Mouse (Mus musculus) spleen, adult 2 months (tissue): Measurements from ENCODE around the gene Hdgf. TPM values are rescaled to one million over a fixed set of nuclear protein-coding genes. Genes with fewer than 3 reads are reported as not detected.

Source experiments
- DNase-seq, 2 experiments: peaks; one replicate each; pipeline versions ENCODE4 v3.0.0 to v3.0.0-alpha.2; 2012 to 2021; ENCODE audit warnings: low spot score in 2 of 2, low read depth in 1 of 2
- H3K27ac ChIP-seq: fragments of 200-500 bp; 2 replicates; pipeline ENCODE4 v1.5.1; 2012; ENCODE audit warnings: low read length, inconsistent platforms; ENCODE audit not compliant: insufficient read depth
- H3K27me3 ChIP-seq: fragments of 200-500 bp; 2 replicates; pipeline ENCODE4 v1.6.1; 2012; ENCODE audit warnings: mild to moderate bottlenecking, moderate library complexity, low read length, inconsistent platforms; ENCODE audit not compliant: control insufficient read depth, insufficient read depth
- H3K36me3 ChIP-seq: fragments of 200-500 bp; 2 replicates; pipeline ENCODE4 v1.6.1; 2012; ENCODE audit warnings: mild to moderate bottlenecking, low read length, inconsistent platforms; ENCODE audit not compliant: control insufficient read depth, insufficient read depth
- H3K4me1 ChIP-seq: fragments of 200-500 bp; 2 replicates; pipeline ENCODE4 v1.6.1; 2011; ENCODE audit warnings: inconsistent platforms; ENCODE audit not compliant: control insufficient read depth, insufficient read depth, insufficient read length
- H3K4me3 ChIP-seq: fragments of 200-500 bp; 2 replicates; pipeline ENCODE4 v1.5.1; 2011; ENCODE audit warnings: mild to moderate bottlenecking, inconsistent platforms; ENCODE audit not compliant: insufficient read depth, insufficient read length; ENCODE audit errors: extremely low read depth
- CTCF ChIP-seq: fragments of 200-500 bp; IDR thresholded peaks from 2 replicates; pipeline ENCODE4 v1.5.1; 2011; ENCODE audit warnings: mild to moderate bottlenecking, inconsistent platforms; ENCODE audit not compliant: insufficient read depth, insufficient read length, insufficient replicate concordance; ENCODE audit errors: extremely low read depth
- POLR2A ChIP-seq: fragments of 200-500 bp; IDR thresholded peaks from 2 replicates; pipeline ENCODE4 v1.6.1; 2011; ENCODE audit warnings: low read depth, low read length, inconsistent platforms
- WGBS: fragments of 180-500 bp; shearing (Covaris S2); methylation state at CpG from one replicate; pipeline ENCODE4 v1.1.7; 2018; 5-methylcytosine and 5-hydroxymethylcytosine counted together
- polyA plus RNA-seq: library from polyadenylated mRNA; depleted of rRNA; stranded (reverse); fragments of >200 nt; gene quantifications from 2 replicates; pipeline ENCODE4 v1.2.3, GENCODE M21; 2012

The Hdgf gene
- polyA plus RNA-seq, 1 experiment, result 43.6 TPM

GRCm38 (mm10) chr3:87949266-87949954 lies 43.3 kb downstream of the Hdgf start:
- Histone ChIP-seq H3K4me3 (no peak overlapping the region), H3K4me1 (no peaks in the 10 kb centered on the region; the same call in 1 of the 2 replicates), H3K36me3 (no peaks in the 10 kb centered on the region), H3K27ac (no peak overlapping the region), H3K27me3 (peaks cover 31% of the 10 kb centered on the region)
- TF ChIP-seq CTCF (no peak), POLR2A (no peak)
- no peak for DNase-seq
- WGBS, result 32% methylated on average over 16 of the region's 16 CpGs

GRCm38 (mm10) chr3:87949955-87950515 lies 43.9 kb downstream of the Hdgf start:
- H3K27me3 ChIP-seq, result peaks cover 31% of the 10 kb centered on the region
- DNase-seq, result no peak
- H3K36me3 ChIP-seq, result no peaks in the 10 kb centered on the region
- 34% methylated on average over 13 of the region's 13 CpGs for WGBS
- H3K27ac ChIP-seq, result no peak overlapping the region
- no peaks in the 10 kb centered on the region; the same call in 1 of the 2 replicates for H3K4me1 ChIP-seq
- H3K4me3 ChIP-seq, result no peak overlapping the region
- TF ChIP-seq POLR2A (no peak), CTCF (no peak)

- Histone ChIP-seq H3K27ac (no peak overlapping the region), H3K4me3 (no peak overlapping the region), H3K27me3 (peaks cover 28% of the 10 kb centered on the region), H3K36me3 (no peaks in the 10 kb centered on the region), H3K4me1 (no peaks in the 10 kb centered on the region; the same call in 1 of the 2 replicates)
- WGBS, result 26% methylated on average over 12 of the region's 12 CpGs
- DNase-seq, result no peak
- TF ChIP-seq CTCF (no peak), POLR2A (no peak)
Measured at GRCm38 (mm10) chr3:87951946-87952345, 45.8 kb downstream of the Hdgf start.

GRCm38 (mm10) chr3:87952440-87952839 lies 46.3 kb downstream of the Hdgf start:
- 6% methylated on average over 5 of the region's 5 CpGs for WGBS
- Histone ChIP-seq H3K4me1 (no peaks in the 10 kb centered on the region; the same call in 1 of the 2 replicates), H3K4me3 (no peak overlapping the region), H3K36me3 (no peaks in the 10 kb centered on the region), H3K27me3 (peaks cover 28% of the 10 kb centered on the region), H3K27ac (no peak overlapping the region)
- no peak for TF ChIP-seq POLR2A
- TF ChIP-seq CTCF, result no peak
- DNase-seq, result no peak

GRCm38 (mm10) chr3:87958056-87958455 lies 51.9 kb downstream of the Hdgf start:
- WGBS, result 77% methylated on average over 1 of the region's 1 CpGs
- no peak for TF ChIP-seq POLR2A
- TF ChIP-seq CTCF, result no peak
- H3K27ac ChIP-seq, result no peak overlapping the region
- no peaks in the 10 kb centered on the region for H3K4me1 ChIP-seq
- H3K27me3 ChIP-seq, result peaks cover 13% of the 10 kb centered on the region
- no peak overlapping the region for H3K4me3 ChIP-seq
- no peak for DNase-seq
- no peaks in the 10 kb centered on the region for H3K36me3 ChIP-seq

GRCm38 (mm10) chr3:87958476-87958875 lies 52.4 kb downstream of the Hdgf start:
- DNase-seq, result no peak
- Histone ChIP-seq H3K36me3 (no peaks in the 10 kb centered on the region), H3K4me3 (no peak overlapping the region), H3K27me3 (peaks cover 11% of the 10 kb centered on the region), H3K4me1 (no peaks in the 10 kb centered on the region), H3K27ac (no peak overlapping the region)
- 74% methylated on average over 4 of the region's 4 CpGs for WGBS
- TF ChIP-seq CTCF (no peak), POLR2A (no peak)

- H3K27ac ChIP-seq, result no peak overlapping the region
- H3K4me1 ChIP-seq, result no peaks in the 10 kb centered on the region
- no peak for TF ChIP-seq POLR2A
- peaks cover 10% of the 10 kb centered on the region for H3K27me3 ChIP-seq
- H3K36me3 ChIP-seq, result no peaks in the 10 kb centered on the region
- no peak for DNase-seq
- WGBS, result 32% methylated on average over 1 of the region's 1 CpGs
- no peak overlapping the region for H3K4me3 ChIP-seq
Measured at GRCm38 (mm10) chr3:87958967-87959366, 52.8 kb downstream of the Hdgf start.

GRCm38 (mm10) chr3:87959371-87959770 lies 53.2 kb downstream of the Hdgf start:
- no peaks in the 10 kb centered on the region for H3K4me1 ChIP-seq
- peaks cover 10% of the 10 kb centered on the region for H3K27me3 ChIP-seq
- TF ChIP-seq POLR2A, result no peak
- no peak for TF ChIP-seq CTCF
- 73% methylated on average over 7 of the region's 7 CpGs for WGBS
- H3K36me3 ChIP-seq, result no peaks in the 10 kb centered on the region
- no peak for DNase-seq
- no peak overlapping the region for H3K4me3 ChIP-seq
- no peak overlapping the region for H3K27ac ChIP-seq
